Mouse (Mus musculus): ENCODE results near the gene Anp32e.

Gene Anp32e

GRCm38 (mm10) chr3:95996451-95997073 is 67.5 kb downstream of the Anp32e start:
- no peak for DNase-seq (ENCODE audit: low spot score in 2 of 2)

Data from spleen, postnatal 4 days (tissue).